Mouse (Mus musculus): ENCODE results near the gene Sp8. TPM values are rescaled to one million over a fixed set of nuclear protein-coding genes. Genes with fewer than 3 reads are reported as not detected.
A peak's percentile ranks its signal among the peaks of the same experiment; 100 is the strongest.

Gene Sp8
- total and polyA plus RNA-seq, 2 experiments from 2014 or later = 2.0 to 4.4 TPM

DNA sequence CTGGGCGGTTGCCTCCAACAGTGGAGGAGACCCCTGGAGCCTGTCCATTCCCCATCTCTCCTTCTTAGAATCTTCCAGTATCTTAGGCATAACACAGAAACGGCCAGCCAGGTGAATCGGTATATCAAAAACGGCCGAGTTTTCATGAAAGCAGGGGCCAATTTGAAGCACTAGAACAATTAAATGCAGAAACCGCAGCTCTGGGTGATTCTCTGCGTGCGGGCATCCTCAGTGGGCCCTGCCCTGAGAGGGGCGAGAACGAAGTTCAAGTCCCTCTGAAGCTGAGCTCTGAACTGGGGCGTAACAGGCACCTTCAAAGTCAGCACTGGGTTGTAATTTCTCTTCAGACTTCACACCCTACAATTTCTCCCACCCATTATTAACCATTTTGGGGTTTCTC, 8.8 kb upstream of the Sp8 start:
- no peaks in the 10 kb centered on the region for H3K4me1 ChIP-seq (ENCODE audit: insufficient read depth, low read length)
- H3K27ac ChIP-seq = no peak overlapping the region
- H3K9me3 ChIP-seq (ENCODE audit: low read length) = no peaks in the 10 kb centered on the region
- WGBS = 4% methylated on average over 11 of the region's 11 CpGs
- peaks cover 47% of the 10 kb centered on the region for H3K27me3 ChIP-seq (ENCODE audit: insufficient read depth, low read length)
- no peak for ATAC-seq
- no peak overlapping the region for H3K9ac ChIP-seq (replicated peaks; ENCODE audit: low read length)
- DNase-seq (ENCODE audit: low spot score) = no peak
- H3K4me3 ChIP-seq (ENCODE audit: low read length) = peak overlapping the region; percentile 28
- TF ChIP-seq CTCF (IDR thresholded peaks at IDR 0.05; ENCODE audit: low read depth) = no peak
- H3K4me2 ChIP-seq (ENCODE audit: low read depth, low read length) = peak overlapping the region; percentile 57; the same call in 1 of the 2 replicates
- H3K36me3 ChIP-seq (ENCODE audit: insufficient read depth, low read length) = no peaks in the 10 kb centered on the region

DNA sequence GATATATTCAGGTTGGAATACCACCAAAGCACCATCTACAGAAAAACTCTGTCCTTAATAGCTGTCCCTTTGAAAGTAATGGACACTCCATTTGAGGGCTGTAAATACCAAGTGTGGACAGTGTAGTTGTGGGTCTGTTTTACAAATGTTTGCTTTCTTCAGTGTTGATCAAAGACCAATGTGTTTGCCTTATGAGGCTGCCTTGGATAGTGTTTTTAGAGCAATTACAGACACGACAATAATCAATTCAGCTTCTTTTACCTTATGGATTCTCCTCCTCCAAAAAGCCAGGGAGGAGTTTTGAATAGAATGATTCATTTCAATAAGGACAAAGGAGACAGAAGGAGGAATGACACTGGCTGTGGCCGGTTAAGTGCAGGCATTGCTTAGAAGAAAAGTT, 7.9 kb upstream of the Sp8 start:
- no peak for TF ChIP-seq CTCF (IDR thresholded peaks at IDR 0.05; ENCODE audit: low read depth)
- Histone ChIP-seq H3K27me3 (ENCODE audit: insufficient read depth, low read length) (peaks cover 53% of the 10 kb centered on the region), H3K27ac (no peak overlapping the region), H3K4me2 (ENCODE audit: low read depth, low read length) (no peak overlapping the region), H3K4me1 (ENCODE audit: insufficient read depth, low read length) (no peaks in the 10 kb centered on the region), H3K4me3 (ENCODE audit: low read length) (no peak overlapping the region; the same call in 1 of the 2 replicates), H3K9me3 (ENCODE audit: low read length) (no peaks in the 10 kb centered on the region), H3K36me3 (ENCODE audit: insufficient read depth, low read length) (no peaks in the 10 kb centered on the region), H3K9ac (replicated peaks; ENCODE audit: low read length) (no peak overlapping the region)
- 11% methylated on average over 2 of the region's 2 CpGs for WGBS
- ATAC-seq (no peak), DNase-seq (ENCODE audit: low spot score) (no peak)

DNA sequence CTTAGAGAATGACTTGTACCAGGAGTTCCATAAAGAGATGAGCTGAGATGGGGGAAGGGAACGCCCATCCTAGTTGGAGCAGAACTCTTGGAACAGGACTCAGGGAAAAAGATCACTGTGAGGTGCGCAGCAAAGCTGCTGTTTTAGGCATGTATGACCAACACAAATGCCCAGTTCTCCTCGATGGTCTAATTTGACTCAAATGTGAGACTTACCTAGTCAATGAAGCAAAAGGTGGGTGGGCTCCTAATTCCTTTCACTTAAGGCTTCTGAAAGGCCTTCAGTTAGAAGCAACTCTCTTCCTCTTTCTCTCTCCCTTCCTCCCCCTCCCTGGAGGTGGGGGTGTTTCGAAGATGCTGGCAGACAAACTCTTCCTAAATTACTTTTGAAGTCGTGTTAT, 6.7 kb upstream of the Sp8 start:
- Histone ChIP-seq H3K27ac (no peak overlapping the region), H3K9ac (replicated peaks; ENCODE audit: low read length) (no peak overlapping the region), H3K4me3 (ENCODE audit: low read length) (no peak overlapping the region), H3K9me3 (ENCODE audit: low read length) (no peaks in the 10 kb centered on the region), H3K4me2 (ENCODE audit: low read depth, low read length) (no peak overlapping the region), H3K36me3 (ENCODE audit: insufficient read depth, low read length) (no peaks in the 10 kb centered on the region), H3K27me3 (ENCODE audit: insufficient read depth, low read length) (peaks cover 64% of the 10 kb centered on the region), H3K4me1 (ENCODE audit: insufficient read depth, low read length) (no peaks in the 10 kb centered on the region)
- DNase-seq (ENCODE audit: low spot score) (no peak), ATAC-seq (no peak)
- WGBS = 23% methylated on average over 5 of the region's 5 CpGs
- TF ChIP-seq CTCF (IDR thresholded peaks at IDR 0.05; ENCODE audit: low read depth) = no peak

DNA sequence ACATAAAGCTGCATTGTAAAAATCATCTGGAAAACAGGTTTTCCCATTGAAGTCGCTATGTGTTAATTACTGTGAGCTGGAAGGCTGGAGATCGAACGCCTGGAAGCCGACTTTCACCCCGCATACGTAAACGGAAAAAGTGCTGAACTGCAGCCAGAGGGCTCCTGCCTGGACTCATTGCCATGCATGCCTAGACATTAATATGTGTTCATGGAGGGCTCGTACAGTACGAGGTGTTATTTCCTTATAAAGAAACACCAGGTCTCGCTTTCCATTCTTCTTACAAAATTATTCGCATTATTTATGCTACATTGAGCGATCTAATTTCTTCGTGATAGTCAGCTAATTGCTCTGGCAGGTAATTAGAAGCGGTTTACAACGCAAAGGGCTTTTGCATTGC, 5.8 kb upstream of the Sp8 start:
- ATAC-seq (no peak), DNase-seq (ENCODE audit: low spot score) (no peak)
- Histone ChIP-seq H3K36me3 (ENCODE audit: insufficient read depth, low read length) (no peaks in the 10 kb centered on the region), H3K27me3 (ENCODE audit: insufficient read depth, low read length) (peaks cover 68% of the 10 kb centered on the region), H3K9ac (replicated peaks; ENCODE audit: low read length) (no peak overlapping the region), H3K4me2 (ENCODE audit: low read depth, low read length) (no peak overlapping the region), H3K4me1 (ENCODE audit: insufficient read depth, low read length) (no peaks in the 10 kb centered on the region), H3K9me3 (ENCODE audit: low read length) (no peaks in the 10 kb centered on the region), H3K27ac (no peak overlapping the region), H3K4me3 (ENCODE audit: low read length) (no peak overlapping the region)
- TF ChIP-seq CTCF (IDR thresholded peaks at IDR 0.05; ENCODE audit: low read depth) = no peak
- WGBS = 3% methylated on average over 15 of the region's 15 CpGs

DNA sequence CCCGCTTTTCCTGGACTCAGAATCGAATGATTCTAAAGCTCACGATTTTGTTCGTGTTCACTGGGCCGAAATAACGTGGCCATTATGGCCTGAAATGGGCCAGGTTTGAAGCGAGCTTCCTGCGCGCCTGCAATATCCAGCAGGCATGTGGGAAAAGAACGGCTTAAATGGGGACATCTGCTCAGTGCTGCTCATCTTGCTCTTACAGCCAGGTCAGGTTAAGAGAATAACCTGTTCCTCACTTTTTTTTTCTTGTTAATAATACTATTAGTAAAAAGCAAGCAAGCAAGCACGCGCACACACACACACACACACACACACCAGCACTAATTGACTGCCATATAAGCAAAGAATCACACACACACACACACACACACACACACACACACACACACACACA, 5.3 kb upstream of the Sp8 start:
- DNase-seq (ENCODE audit: low spot score) (no peak), ATAC-seq (no peak)
- Histone ChIP-seq H3K9me3 (ENCODE audit: low read length) (no peaks in the 10 kb centered on the region), H3K27me3 (ENCODE audit: insufficient read depth, low read length) (peaks cover 71% of the 10 kb centered on the region), H3K27ac (no peak overlapping the region), H3K4me2 (ENCODE audit: low read depth, low read length) (no peak overlapping the region), H3K4me3 (ENCODE audit: low read length) (no peak overlapping the region), H3K36me3 (ENCODE audit: insufficient read depth, low read length) (no peaks in the 10 kb centered on the region), H3K4me1 (ENCODE audit: insufficient read depth, low read length) (no peaks in the 10 kb centered on the region), H3K9ac (replicated peaks; ENCODE audit: low read length) (no peak overlapping the region)
- WGBS = 2% methylated on average over 11 of the region's 12 CpGs
- no peak for TF ChIP-seq CTCF (IDR thresholded peaks at IDR 0.05; ENCODE audit: low read depth)

DNA sequence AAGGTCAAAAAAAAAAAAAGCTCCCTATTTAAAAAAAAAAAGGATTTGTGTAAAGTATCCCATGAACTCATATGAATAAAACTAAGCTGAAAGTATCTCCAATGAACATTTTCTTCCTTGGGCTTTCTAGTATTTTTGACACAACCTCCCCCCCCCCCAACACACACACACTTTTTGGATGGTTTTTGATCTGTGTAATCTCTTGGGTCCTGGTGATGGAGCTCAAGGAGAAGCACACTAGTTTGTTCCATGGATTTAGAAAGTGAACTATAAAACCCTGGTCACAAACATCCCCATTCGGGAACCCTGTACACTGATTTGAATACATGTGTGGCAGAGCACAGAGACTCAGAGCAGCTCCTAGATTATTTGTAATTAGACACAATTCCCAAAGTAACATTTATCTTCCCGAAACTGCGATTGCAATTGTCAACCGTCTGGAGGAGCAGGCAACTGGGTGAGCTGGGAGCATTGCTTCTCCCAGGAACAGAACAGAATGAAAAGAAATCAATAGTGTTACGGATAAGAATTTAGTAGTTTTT, 4.7 kb upstream of the Sp8 start:
- no peaks in the 10 kb centered on the region for H3K4me1 ChIP-seq (ENCODE audit: insufficient read depth, low read length)
- peaks cover 75% of the 10 kb centered on the region for H3K27me3 ChIP-seq (ENCODE audit: insufficient read depth, low read length)
- H3K36me3 ChIP-seq (ENCODE audit: insufficient read depth, low read length) = no peaks in the 10 kb centered on the region
- no peak overlapping the region for H3K27ac ChIP-seq
- DNase-seq (ENCODE audit: low spot score) = no peak
- no peak overlapping the region for H3K4me2 ChIP-seq (ENCODE audit: low read depth, low read length)
- no peaks in the 10 kb centered on the region for H3K9me3 ChIP-seq (ENCODE audit: low read length)
- H3K9ac ChIP-seq (replicated peaks; ENCODE audit: low read length) = no peak overlapping the region
- WGBS = 9% methylated on average over 5 of the region's 5 CpGs
- H3K4me3 ChIP-seq (ENCODE audit: low read length) = no peak overlapping the region
- no peak for TF ChIP-seq CTCF (IDR thresholded peaks at IDR 0.05; ENCODE audit: low read depth)
- ATAC-seq = no peak

DNA sequence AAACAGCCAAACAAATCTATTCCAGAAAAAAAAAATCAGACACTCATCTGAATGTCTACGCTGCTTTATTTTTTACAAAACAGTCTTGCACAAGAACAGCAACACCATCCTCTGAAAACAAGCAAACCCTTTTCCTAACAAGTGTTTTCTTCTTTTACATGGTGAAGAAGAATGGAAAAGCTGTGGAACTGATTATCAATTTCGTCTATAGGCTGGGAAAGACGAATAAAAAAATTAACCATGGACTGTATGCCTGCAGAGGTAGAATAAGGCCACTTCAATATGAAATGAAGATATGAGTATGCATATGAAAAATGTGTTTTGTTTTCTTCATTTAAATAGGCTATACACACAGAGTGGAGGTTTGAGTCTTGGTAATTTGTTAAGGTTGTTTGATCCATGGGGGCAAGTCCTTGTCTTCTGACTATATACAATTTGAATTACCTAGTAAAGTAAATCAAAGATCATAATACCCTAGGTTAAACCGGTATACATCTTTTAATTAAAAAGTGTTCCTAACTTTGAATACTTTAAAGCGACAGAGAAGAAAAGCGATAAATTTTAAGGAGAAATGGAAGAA, 4.1 kb upstream of the Sp8 start:
- WGBS = 14% methylated on average over 6 of the region's 6 CpGs
- DNase-seq (ENCODE audit: low spot score) (no peak), ATAC-seq (no peak)

More for the DNA sequence above, 4.1 kb upstream of the Sp8 start:
- H3K27me3 ChIP-seq (ENCODE audit: insufficient read depth, low read length) = peaks cover 81% of the 10 kb centered on the region
- H3K4me2 ChIP-seq (ENCODE audit: low read depth, low read length) = no peak overlapping the region
- no peaks in the 10 kb centered on the region for H3K9me3 ChIP-seq (ENCODE audit: low read length)
- H3K4me1 ChIP-seq (ENCODE audit: insufficient read depth, low read length) = 0 out of 2 replicates have a peak, but pooled peaks cover 2% of the 10 kb centered on the region
- no peak for TF ChIP-seq CTCF (IDR thresholded peaks at IDR 0.05; ENCODE audit: low read depth)
- H3K27ac ChIP-seq = no peak overlapping the region
- no peaks in the 10 kb centered on the region for H3K36me3 ChIP-seq (ENCODE audit: insufficient read depth, low read length)
- H3K9ac ChIP-seq (replicated peaks; ENCODE audit: low read length) = no peak overlapping the region
- H3K4me3 ChIP-seq (ENCODE audit: low read length) = no peak overlapping the region
